Mouse (Mus musculus) liver, postnatal 0 days (tissue): ENCODE results near the gene Zfand3. TPM values are rescaled to one million over a fixed set of nuclear protein-coding genes. Genes with fewer than 3 reads are reported as not detected.

Experiments used
- ATAC-seq: fragments of 200-750 bp; cut with Nextera tagmentation; 2 replicates; pipeline ENCODE4 v1.8.0; 2017; ENCODE audit warnings: mild to moderate bottlenecking, moderate library complexity
- DNase-seq: peaks from one replicate; pipeline ENCODE4 v3.0.0-alpha.2; 2016
- H3K27ac ChIP-seq: fragments of 300-500 bp; sonication (generic); 2 replicates; pipeline ENCODE4 v1.5.1; 2014; ENCODE audit warnings: antibody characterized with exemption, moderate library complexity, mild to moderate bottlenecking, low read depth
- H3K27me3 ChIP-seq: fragments of 300-500 bp; sonication (generic); 2 replicates; pipeline ENCODE4 v1.6.1; 2014; ENCODE audit warnings: low read length, control low read depth, mixed read lengths; ENCODE audit not compliant: insufficient read depth
- H3K36me3 ChIP-seq: fragments of 300-500 bp; sonication (generic); replicated peaks from 2 replicates; pipeline ENCODE4 v1.6.1; 2014; ENCODE audit warnings: mild to moderate bottlenecking, control low read depth, low read length, moderate library complexity, mixed read lengths; ENCODE audit not compliant: insufficient read depth
- H3K4me1 ChIP-seq: fragments of 300-500 bp; sonication (generic); 2 replicates; pipeline ENCODE4 v1.6.1; 2014; ENCODE audit warnings: antibody characterized with exemption, mild to moderate bottlenecking, control low read depth; ENCODE audit not compliant: insufficient read depth
- H3K4me2 ChIP-seq: fragments of 300-500 bp; sonication (generic); 2 replicates; pipeline ENCODE4 v1.6.1; 2014; ENCODE audit warnings: low read depth, mild to moderate bottlenecking, low read length, moderate library complexity, mixed read lengths
- H3K4me3 ChIP-seq: fragments of 300-500 bp; sonication (generic); 2 replicates; pipeline ENCODE4 v1.5.1; 2014; ENCODE audit warnings: low read depth, low read length
- H3K9ac ChIP-seq: fragments of 300-500 bp; sonication (generic); replicated peaks from 2 replicates; pipeline ENCODE4 v1.6.1; 2014; ENCODE audit warnings: mild to moderate bottlenecking, moderate library complexity
- H3K9me3 ChIP-seq: fragments of 300-500 bp; sonication (generic); 2 replicates; pipeline ENCODE4 v1.6.1; 2016; ENCODE audit warnings: mild to moderate bottlenecking, control low read depth, low read length, mixed read lengths
- CTCF ChIP-seq: sonication (generic); IDR thresholded peaks from 2 replicates; pipeline ENCODE4 v1.5.1; 2016; ENCODE audit warnings: antibody characterized with exemption, low read depth
- EP300 ChIP-seq: IDR thresholded peaks from 2 replicates; pipeline ENCODE4 v1.6.1; 2016; ENCODE audit warnings: antibody characterized with exemption, low read depth, mild to moderate bottlenecking
- WGBS: fragments of 180-500 bp; shearing (Covaris S2); extraction: QIAGEN DNeasy Blood & Tissue Kit; methylation state at CpG from one replicate; pipeline ENCODE4 v1.1.7; 2014; ENCODE audit not compliant: insufficient replicate concordance; 5-methylcytosine and 5-hydroxymethylcytosine counted together
- polyA plus RNA-seq: library from polyadenylated mRNA; unstranded; fragments of >200 nt; fragmentation: Nextera tagmentation; extraction: Ambion mirVana; gene quantifications from 2 replicates; pipeline ENCODE4 v1.2.1, GENCODE M21; 2015

Gene Zfand3
- polyA plus RNA-seq, 1 experiment from 2014 or later, result 24.7 TPM

- no peak overlapping the region for H3K27ac ChIP-seq
- 46% methylated on average over 3 of the region's 3 CpGs for WGBS
- no peak for ATAC-seq
- H3K4me1 ChIP-seq, result peaks cover 12% of the 10 kb centered on the region
- H3K9ac ChIP-seq, result no peak overlapping the region
- no peak for DNase-seq
- no peaks in the 10 kb centered on the region for H3K9me3 ChIP-seq
- no peak for TF ChIP-seq CTCF
- no peak overlapping the region for H3K4me2 ChIP-seq
- H3K4me3 ChIP-seq, result no peak overlapping the region
- H3K36me3 ChIP-seq, result no peaks in the 10 kb centered on the region
- no peaks in the 10 kb centered on the region for H3K27me3 ChIP-seq
These were observed 59.3 kb downstream of the Zfand3 start for GRCm38 (mm10) chr17:30063849-30064248.

- Histone ChIP-seq H3K9me3 (no peaks in the 10 kb centered on the region), H3K36me3 (no peaks in the 10 kb centered on the region), H3K4me1 (peaks cover 9% of the 10 kb centered on the region), H3K9ac (no peak overlapping the region), H3K4me3 (no peak overlapping the region), H3K4me2 (no peak overlapping the region), H3K27ac (no peak overlapping the region), H3K27me3 (no peaks in the 10 kb centered on the region)
- WGBS, result 71% methylated on average over 4 of the region's 4 CpGs
- DNase-seq (no peak), ATAC-seq (no peak)
- TF ChIP-seq EP300 (no peak), CTCF (no peak)
These were observed 60.2 kb downstream of the Zfand3 start for GRCm38 (mm10) chr17:30064746-30065145.

GRCm38 (mm10) chr17:30069776-30070175, 65.2 kb downstream of the Zfand3 start:
- H3K9ac ChIP-seq, result no peak overlapping the region
- H3K4me3 ChIP-seq, result no peak overlapping the region
- H3K36me3 ChIP-seq, result no peaks in the 10 kb centered on the region
- H3K9me3 ChIP-seq, result no peaks in the 10 kb centered on the region
- WGBS, result 86% methylated on average over 3 of the region's 3 CpGs
- no peak overlapping the region for H3K27ac ChIP-seq
- ATAC-seq (no peak), DNase-seq (no peak)
- no peak for TF ChIP-seq EP300
- TF ChIP-seq CTCF, result no peak
- H3K4me1 ChIP-seq, result no peaks in the 10 kb centered on the region
- no peaks in the 10 kb centered on the region for H3K27me3 ChIP-seq
- no peak overlapping the region for H3K4me2 ChIP-seq

- no peaks in the 10 kb centered on the region for H3K4me1 ChIP-seq
- 58% methylated on average over 5 of the region's 5 CpGs for WGBS
- no peaks in the 10 kb centered on the region for H3K36me3 ChIP-seq
- no peak overlapping the region for H3K9ac ChIP-seq
- H3K9me3 ChIP-seq, result no peaks in the 10 kb centered on the region
- H3K27me3 ChIP-seq, result no peaks in the 10 kb centered on the region
- no peak for ATAC-seq
- no peak overlapping the region for H3K27ac ChIP-seq
- H3K4me2 ChIP-seq, result no peak overlapping the region
- no peak overlapping the region for H3K4me3 ChIP-seq
- no peak for DNase-seq
- TF ChIP-seq CTCF (no peak), EP300 (no peak)
These were observed 66.1 kb downstream of the Zfand3 start for GRCm38 (mm10) chr17:30070631-30071030.

- Histone ChIP-seq H3K27me3 (no peaks in the 10 kb centered on the region), H3K9me3 (no peaks in the 10 kb centered on the region), H3K4me3 (no peak overlapping the region), H3K9ac (no peak overlapping the region), H3K36me3 (no peaks in the 10 kb centered on the region), H3K4me2 (no peak overlapping the region), H3K4me1 (no peaks in the 10 kb centered on the region), H3K27ac (no peak overlapping the region)
- ATAC-seq (no peak), DNase-seq (no peak)
- no peak for TF ChIP-seq EP300
- TF ChIP-seq CTCF, result no peak
- 84% methylated on average over 3 of the region's 3 CpGs for WGBS
These were observed 68.1 kb downstream of the Zfand3 start for GRCm38 (mm10) chr17:30072613-30073012.

GRCm38 (mm10) chr17:30075896-30076295, 71.4 kb downstream of the Zfand3 start:
- Histone ChIP-seq H3K27ac (no peak overlapping the region), H3K9ac (no peak overlapping the region), H3K36me3 (no peaks in the 10 kb centered on the region), H3K27me3 (no peaks in the 10 kb centered on the region), H3K4me3 (no peak overlapping the region), H3K4me1 (no peaks in the 10 kb centered on the region), H3K9me3 (no peaks in the 10 kb centered on the region), H3K4me2 (no peak overlapping the region)
- DNase-seq, result no peak
- TF ChIP-seq EP300 (no peak), CTCF (no peak)
- 68% methylated on average over 5 of the region's 5 CpGs for WGBS
- no peak for ATAC-seq

- no peak overlapping the region for H3K4me3 ChIP-seq
- no peaks in the 10 kb centered on the region for H3K9me3 ChIP-seq
- H3K36me3 ChIP-seq, result peaks cover 4% of the 10 kb centered on the region; the same call in 1 of the 2 replicates
- H3K27me3 ChIP-seq, result no peaks in the 10 kb centered on the region
- ATAC-seq (no peak), DNase-seq (no peak)
- TF ChIP-seq CTCF (no peak), EP300 (no peak)
- H3K4me1 ChIP-seq, result no peaks in the 10 kb centered on the region
- no peak overlapping the region for H3K4me2 ChIP-seq
- H3K27ac ChIP-seq, result no peak overlapping the region
- no peak overlapping the region for H3K9ac ChIP-seq
- WGBS, result 81% methylated on average over 4 of the region's 4 CpGs
These were observed 79.5 kb downstream of the Zfand3 start for GRCm38 (mm10) chr17:30084007-30084406.
